Mouse (Mus musculus): Measurements from ENCODE around the gene Sema4d.

- TF ChIP-seq CTCF (IDR thresholded peaks at IDR 0.05; ENCODE audit: low read depth) = no peak
- no peak for TF ChIP-seq EP300 (optimal IDR thresholded peaks at IDR 0.05)
Measured at GRCm38 (mm10) chr13:51731474-51731873, 62.1 kb downstream of the Sema4d start.
